Mouse (Mus musculus) hindbrain, postnatal 0 days (tissue): ENCODE results near the gene 1700024P04Rik. TPM values are rescaled to one million over a fixed set of nuclear protein-coding genes. Genes with fewer than 3 reads are reported as not detected.

Experiments
- ATAC-seq: fragments of 200-750 bp; cut with Nextera tagmentation; 2 replicates; pipeline ENCODE4 v1.8.0; 2017; ENCODE audit warnings: mild to moderate bottlenecking, moderate TSS enrichment, moderate library complexity
- DNase-seq: peaks from one replicate; pipeline ENCODE4 v3.0.0-alpha.2; 2015; ENCODE audit warnings: low spot score
- H3K27ac ChIP-seq: fragments of 300-500 bp; sonication (generic); 2 replicates; pipeline ENCODE4 v1.5.1; 2014; ENCODE audit warnings: mild to moderate bottlenecking
- H3K27me3 ChIP-seq: fragments of 300-500 bp; sonication (generic); 2 replicates; pipeline ENCODE4 v1.6.1; 2014; ENCODE audit warnings: low read length, mixed read lengths; ENCODE audit not compliant: insufficient read depth
- H3K36me3 ChIP-seq: fragments of 300-500 bp; sonication (generic); 2 replicates; pipeline ENCODE4 v1.6.1; 2014; ENCODE audit warnings: low read length, mixed read lengths; ENCODE audit not compliant: insufficient read depth
- H3K4me1 ChIP-seq: fragments of 300-500 bp; sonication (generic); 2 replicates; pipeline ENCODE4 v1.6.1; 2014; ENCODE audit warnings: antibody characterized with exemption, low read length, mixed read lengths; ENCODE audit not compliant: insufficient read depth
- H3K4me2 ChIP-seq: fragments of 300-500 bp; sonication (generic); 2 replicates; pipeline ENCODE4 v1.6.1; 2014; ENCODE audit warnings: low read depth, mild to moderate bottlenecking, low read length, moderate library complexity, mixed read lengths
- H3K4me3 ChIP-seq: fragments of 300-500 bp; sonication (generic); 2 replicates; pipeline ENCODE4 v1.5.1; 2014; ENCODE audit warnings: low read length
- H3K9ac ChIP-seq: fragments of 300-500 bp; sonication (generic); replicated peaks from 2 replicates; pipeline ENCODE4 v1.6.1; 2014; ENCODE audit warnings: mild to moderate bottlenecking, low read length, moderate library complexity, mixed read lengths
- H3K9me3 ChIP-seq: fragments of 300-500 bp; sonication (generic); 2 replicates; pipeline ENCODE4 v1.6.1; 2016; ENCODE audit warnings: low read length, mixed read lengths
- CTCF ChIP-seq: IDR thresholded peaks from 2 replicates; pipeline ENCODE4 v1.5.1; 2016; ENCODE audit warnings: antibody characterized with exemption, control low read depth, low read depth
- WGBS: fragments of 180-500 bp; shearing (Covaris S2); extraction: QIAGEN DNeasy Blood & Tissue Kit; methylation state at CpG from one replicate; pipeline ENCODE4 v1.1.7; 2014; 5-methylcytosine and 5-hydroxymethylcytosine counted together
- polyA plus RNA-seq: library from polyadenylated mRNA; unstranded; fragments of >200 nt; fragmentation: Nextera tagmentation; extraction: Ambion mirVana; gene quantifications from 2 replicates; pipeline ENCODE4 v1.2.1, GENCODE M21; 2015
- total RNA-seq: library from RNA; depleted of rRNA; stranded (reverse); fragments of >200 nt; gene quantifications from 2 replicates; pipeline ENCODE4 v1.2.3, GENCODE M21; 2014

The 1700024P04Rik gene
- total and polyA plus RNA-seq, 2 experiments from 2014 or later: not detected

GRCm38 (mm10) chr13:98951951-98952350 lies 32.4 kb downstream of the 1700024P04Rik start:
- DNase-seq: no peak
- 57% methylated on average over 7 of the region's 7 CpGs for WGBS
- no peaks in the 10 kb centered on the region for H3K9me3 ChIP-seq
- no peaks in the 10 kb centered on the region for H3K4me1 ChIP-seq
- no peak overlapping the region for H3K4me2 ChIP-seq
- H3K27ac ChIP-seq: no peak overlapping the region
- H3K27me3 ChIP-seq: no peaks in the 10 kb centered on the region
- no peak overlapping the region for H3K9ac ChIP-seq
- H3K36me3 ChIP-seq: no peaks in the 10 kb centered on the region
- ATAC-seq: no peak
- no peak overlapping the region for H3K4me3 ChIP-seq
- TF ChIP-seq CTCF: no peak

- 80% methylated on average over 4 of the region's 4 CpGs for WGBS
- no peak for TF ChIP-seq CTCF
- H3K9ac ChIP-seq: no peak overlapping the region
- no peak overlapping the region for H3K4me3 ChIP-seq
- no peaks in the 10 kb centered on the region for H3K9me3 ChIP-seq
- H3K4me2 ChIP-seq: no peak overlapping the region
- no peak for ATAC-seq
- no peaks in the 10 kb centered on the region for H3K36me3 ChIP-seq
- no peak overlapping the region for H3K27ac ChIP-seq
- DNase-seq: no peak
- no peaks in the 10 kb centered on the region for H3K27me3 ChIP-seq
- no peaks in the 10 kb centered on the region for H3K4me1 ChIP-seq
Measured at GRCm38 (mm10) chr13:98948146-98948545, 36.2 kb downstream of the 1700024P04Rik start.

GRCm38 (mm10) chr13:98946434-98946833 lies 37.9 kb downstream of the 1700024P04Rik start:
- 85% methylated on average over 7 of the region's 7 CpGs for WGBS

GRCm38 (mm10) chr13:98945908-98946307 lies 38.5 kb downstream of the 1700024P04Rik start:
- no peak overlapping the region for H3K4me3 ChIP-seq
- DNase-seq (no peak), ATAC-seq (no peak)
- no peaks in the 10 kb centered on the region for H3K36me3 ChIP-seq
- no peak overlapping the region for H3K9ac ChIP-seq
- H3K9me3 ChIP-seq: no peaks in the 10 kb centered on the region
- H3K27me3 ChIP-seq: no peaks in the 10 kb centered on the region
- TF ChIP-seq CTCF: no peak
- no peak overlapping the region for H3K27ac ChIP-seq
- no peak overlapping the region for H3K4me2 ChIP-seq
- H3K4me1 ChIP-seq: no peaks in the 10 kb centered on the region
- WGBS: 32% methylated on average over 3 of the region's 3 CpGs

More at GRCm38 (mm10) chr13:98946434-98946833, 37.9 kb downstream of the 1700024P04Rik start:
- Histone ChIP-seq H3K4me3 (no peak overlapping the region), H3K4me2 (no peak overlapping the region), H3K9me3 (no peaks in the 10 kb centered on the region), H3K27me3 (no peaks in the 10 kb centered on the region), H3K4me1 (no peaks in the 10 kb centered on the region), H3K9ac (no peak overlapping the region), H3K36me3 (no peaks in the 10 kb centered on the region), H3K27ac (no peak overlapping the region)
- TF ChIP-seq CTCF: no peak
- ATAC-seq (no peak), DNase-seq (no peak)

- Histone ChIP-seq H3K4me1 (no peaks in the 10 kb centered on the region), H3K9me3 (no peaks in the 10 kb centered on the region), H3K4me2 (no peak overlapping the region), H3K27me3 (no peaks in the 10 kb centered on the region), H3K4me3 (no peak overlapping the region), H3K9ac (no peak overlapping the region), H3K36me3 (no peaks in the 10 kb centered on the region), H3K27ac (no peak overlapping the region)
- TF ChIP-seq CTCF: no peak
- ATAC-seq (no peak), DNase-seq (no peak)
- WGBS: 84% methylated on average over 4 of the region's 4 CpGs
Measured at GRCm38 (mm10) chr13:98945381-98945780, 39.0 kb downstream of the 1700024P04Rik start.

GRCm38 (mm10) chr13:98944620-98945081 lies 39.7 kb downstream of the 1700024P04Rik start:
- no peak for ATAC-seq
- no peaks in the 10 kb centered on the region for H3K9me3 ChIP-seq
- no peak for TF ChIP-seq CTCF
- H3K9ac ChIP-seq: no peak overlapping the region
- no peak overlapping the region for H3K4me3 ChIP-seq
- no peak for DNase-seq
- H3K27me3 ChIP-seq: no peaks in the 10 kb centered on the region
- H3K27ac ChIP-seq: no peak overlapping the region
- 73% methylated on average over 7 of the region's 7 CpGs for WGBS
- no peaks in the 10 kb centered on the region for H3K4me1 ChIP-seq
- H3K36me3 ChIP-seq: no peaks in the 10 kb centered on the region
- H3K4me2 ChIP-seq: no peak overlapping the region

GRCm38 (mm10) chr13:98942360-98942759 lies 42.0 kb downstream of the 1700024P04Rik start:
- no peak for TF ChIP-seq CTCF
- Histone ChIP-seq H3K27me3 (no peaks in the 10 kb centered on the region), H3K4me3 (no peak overlapping the region), H3K27ac (no peak overlapping the region), H3K9me3 (no peaks in the 10 kb centered on the region), H3K9ac (no peak overlapping the region), H3K4me1 (no peaks in the 10 kb centered on the region), H3K36me3 (no peaks in the 10 kb centered on the region), H3K4me2 (no peak overlapping the region)
- ATAC-seq (no peak), DNase-seq (no peak)
- WGBS: 58% methylated on average over 6 of the region's 6 CpGs
